Mouse (Mus musculus): Measurements from ENCODE around the gene Ubash3a.

Gene Ubash3a

GRCm38 (mm10) chr17:31281830-31282686 lies 74.4 kb downstream of the Ubash3a start:
- no peak for DNase-seq

DNA sequence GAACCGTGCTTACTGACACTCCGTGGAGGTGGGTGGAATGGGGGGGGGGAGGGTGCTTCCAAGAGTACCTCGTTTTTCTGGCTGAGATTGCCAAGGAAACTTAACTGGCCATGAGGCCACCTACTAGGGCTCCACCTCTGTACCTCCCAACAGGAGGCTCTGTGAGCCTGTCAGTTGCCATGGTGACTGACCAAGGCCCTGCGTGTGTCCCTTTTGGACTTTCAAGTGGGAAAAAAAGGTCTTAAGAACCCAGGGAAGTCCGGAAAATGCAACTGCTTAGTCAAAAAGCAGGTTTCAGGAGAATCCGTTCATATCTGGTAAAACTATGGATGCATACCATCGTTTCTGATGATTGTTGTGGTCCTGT lies 75.0 kb downstream of the Ubash3a start:
- no peak for DNase-seq

DNA sequence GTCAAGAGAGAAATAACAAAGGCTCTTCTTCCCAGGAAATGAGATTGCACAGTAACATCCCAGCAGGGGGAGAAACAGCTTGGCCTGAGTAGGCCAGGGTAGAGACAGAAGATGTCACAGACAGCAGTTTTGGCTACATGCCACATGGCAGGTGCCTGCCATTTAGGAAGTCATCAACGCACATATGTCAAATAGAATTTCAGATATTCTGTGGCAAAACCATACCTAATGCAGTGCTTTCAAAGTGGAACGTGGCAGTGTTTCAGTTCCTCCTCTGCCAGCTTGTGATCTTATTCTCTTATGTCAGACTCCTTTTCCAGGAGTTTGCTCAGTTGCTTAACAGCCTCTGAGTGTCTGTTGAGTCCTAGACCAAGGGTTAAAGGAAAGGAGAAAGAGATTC lies 78.2 kb downstream of the Ubash3a start:
- DNase-seq, result no peak

- DNase-seq, result no peak
Measured at GRCm38 (mm10) chr17:31286492-31286891, 78.8 kb downstream of the Ubash3a start, which contains the start of gene Slc37a1. Gene Slc37a1 (plus strand): TSS chr17:31286792.

DNA sequence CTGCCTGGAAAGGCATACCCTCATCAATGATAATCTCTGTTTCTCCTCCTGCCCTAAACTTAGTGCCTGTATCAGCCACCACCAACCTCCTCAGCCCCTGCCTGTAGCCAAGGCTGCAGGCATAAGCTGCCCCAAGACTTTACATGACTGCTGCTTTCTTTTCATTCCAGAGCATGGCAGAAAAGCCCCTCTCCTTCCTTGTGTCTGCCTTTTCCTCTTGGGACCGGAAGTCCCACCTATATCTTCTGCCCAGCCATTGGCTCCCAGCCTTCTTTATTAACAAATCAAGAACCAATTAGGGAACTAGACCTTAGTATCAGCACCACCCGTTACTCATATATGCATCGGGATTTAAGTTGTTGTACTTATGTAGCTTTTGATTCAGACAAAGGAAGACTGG lies 79.5 kb downstream of the Ubash3a start:
- no peak for DNase-seq

- no peak for DNase-seq
Measured at GRCm38 (mm10) chr17:31288999-31289726, 81.5 kb downstream of the Ubash3a start.

DNA sequence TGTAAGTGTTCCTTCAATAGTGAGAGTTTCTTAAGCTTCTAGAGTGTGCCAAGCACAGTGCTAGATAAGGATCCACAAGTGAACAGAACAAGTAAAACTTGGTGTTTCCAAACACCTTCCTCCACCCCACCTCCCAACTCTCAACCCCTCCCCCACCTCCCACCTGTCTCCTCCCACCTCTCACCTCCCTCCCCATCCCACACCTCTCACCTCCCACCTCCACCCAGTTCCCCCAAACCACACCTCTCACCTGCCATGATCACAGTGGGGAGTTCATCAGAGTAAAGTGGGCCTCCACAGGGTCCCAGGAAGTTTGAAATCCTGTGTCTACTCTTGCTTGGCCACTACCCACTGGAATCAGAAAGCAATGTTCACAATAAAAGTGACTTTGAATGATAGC lies 82.6 kb downstream of the Ubash3a start:
- DNase-seq, result no peak

DNA sequence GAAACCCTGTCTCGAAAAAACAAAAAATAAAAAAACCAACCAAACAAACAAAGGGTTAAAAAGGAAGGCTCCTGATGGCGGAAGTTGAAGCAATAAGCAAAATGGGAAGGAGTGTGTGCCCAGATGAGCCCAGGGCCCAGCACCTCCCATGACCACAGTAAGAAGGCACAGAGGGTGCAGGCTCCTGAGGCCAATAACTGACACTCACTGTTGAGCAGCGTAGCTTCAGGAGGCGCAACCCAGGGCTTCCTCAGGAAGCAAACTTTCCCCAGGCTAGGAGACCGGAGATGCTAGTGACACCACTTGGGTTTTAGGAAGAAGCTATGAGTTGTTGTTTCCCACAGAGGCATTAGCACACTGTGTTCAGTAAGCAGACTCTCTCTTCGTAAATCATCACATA lies 83.2 kb downstream of the Ubash3a start:
- no peak for DNase-seq

- no peak for DNase-seq
Measured at GRCm38 (mm10) chr17:31294363-31295214, 86.9 kb downstream of the Ubash3a start.

- peak; percentile 63 for DNase-seq
Measured at GRCm38 (mm10) chr17:31295215-31295891, 87.7 kb downstream of the Ubash3a start.

GRCm38 (mm10) chr17:31295892-31296781 lies 88.5 kb downstream of the Ubash3a start:
- DNase-seq, result peak; percentile 83

All from embryo, embryonic 11 days (tissue).